Mouse (Mus musculus) heart, embryonic 11.5 days (tissue): ENCODE measurements around the gene Jag2. TPM values are rescaled to one million over a fixed set of nuclear protein-coding genes. Genes with fewer than 3 reads are reported as not detected.

ENCODE experiments used
- ATAC-seq: fragments of 200-750 bp; cut with Nextera tagmentation; replicated peaks from 2 replicates; pipeline ENCODE4 v1.8.0; 2017; ENCODE audit warnings: moderate library complexity; ENCODE audit not compliant: insufficient number of reproducible peaks, low FRiP score, low TSS enrichment
- H3K27ac ChIP-seq: fragments of 300-500 bp; sonication (generic); 2 replicates; pipeline ENCODE4 v1.5.1; 2014; ENCODE audit warnings: mild to moderate bottlenecking, low read depth, low read length
- H3K27me3 ChIP-seq: fragments of 300-500 bp; sonication (generic); 2 replicates; pipeline ENCODE4 v1.6.1; 2014; ENCODE audit warnings: mild to moderate bottlenecking, low read length, mixed read lengths; ENCODE audit not compliant: control insufficient read depth, insufficient read depth
- H3K36me3 ChIP-seq: fragments of 300-500 bp; sonication (generic); 2 replicates; pipeline ENCODE4 v1.6.1; 2014; ENCODE audit warnings: mild to moderate bottlenecking, low read length, moderate library complexity, mixed read lengths; ENCODE audit not compliant: control insufficient read depth, insufficient read depth
- H3K4me1 ChIP-seq: fragments of 300-500 bp; sonication (generic); 2 replicates; pipeline ENCODE4 v1.6.1; 2014; ENCODE audit warnings: low read length; ENCODE audit not compliant: control insufficient read depth, insufficient read depth
- H3K4me2 ChIP-seq: fragments of 300-500 bp; sonication (generic); 2 replicates; pipeline ENCODE4 v1.6.1; 2014; ENCODE audit warnings: mild to moderate bottlenecking, moderate library complexity
- H3K4me3 ChIP-seq: fragments of 300-500 bp; sonication (generic); 2 replicates; pipeline ENCODE4 v1.5.1; 2014; ENCODE audit warnings: low read depth, low read length
- H3K9ac ChIP-seq: fragments of 300-500 bp; sonication (generic); 2 replicates; pipeline ENCODE4 v1.6.1; 2014; ENCODE audit warnings: mild to moderate bottlenecking, low read depth, low read length, moderate library complexity
- H3K9me3 ChIP-seq: fragments of 300-500 bp; sonication (generic); replicated peaks from 2 replicates; pipeline ENCODE4 v1.6.1; 2016; ENCODE audit warnings: low read length; ENCODE audit not compliant: control insufficient read depth
- WGBS: fragments of 180-500 bp; shearing (Covaris S2); extraction: QIAGEN DNeasy Blood & Tissue Kit; methylation state at CpG from one replicate; pipeline ENCODE4 v1.1.7; 2014; ENCODE audit not compliant: insufficient replicate concordance; 5-methylcytosine and 5-hydroxymethylcytosine counted together
- polyA plus RNA-seq: library from polyadenylated mRNA; unstranded; fragments of >200 nt; fragmentation: Nextera tagmentation; extraction: Ambion mirVana; gene quantifications from 2 replicates; pipeline ENCODE4 v1.2.1, GENCODE M21; 2014

The Jag2 gene
- polyA plus RNA-seq, 1 experiment from 2014 or later: 2.2 TPM

- no peak for ATAC-seq
- Histone ChIP-seq H3K27ac (no peak overlapping the region), H3K4me3 (no peak overlapping the region), H3K9ac (no peak overlapping the region), H3K4me1 (peaks cover 26% of the 10 kb centered on the region), H3K36me3 (no peaks in the 10 kb centered on the region), H3K4me2 (no peak overlapping the region), H3K27me3 (peaks cover 49% of the 10 kb centered on the region), H3K9me3 (no peaks in the 10 kb centered on the region)
- 46% methylated on average over 8 of the region's 8 CpGs for WGBS
Observed at GRCm38 (mm10) chr12:112917906-112918305, 11.7 kb downstream of the Jag2 start.

GRCm38 (mm10) chr12:112917486-112917885 is 12.1 kb downstream of the Jag2 start:
- peak overlapping the region; percentile 22 for H3K9ac ChIP-seq

GRCm38 (mm10) chr12:112916698-112917400 is 12.7 kb downstream of the Jag2 start:
- H3K36me3 ChIP-seq: no peaks in the 10 kb centered on the region
- peak overlapping the region; percentile 22 for H3K9ac ChIP-seq
- 0 out of 2 replicates have a peak, but pooled peaks have one; percentile 16 for ATAC-seq
- H3K4me2 ChIP-seq: no peak overlapping the region
- no peaks in the 10 kb centered on the region for H3K9me3 ChIP-seq
- H3K27me3 ChIP-seq: peaks cover 53% of the 10 kb centered on the region
- no peak overlapping the region for H3K27ac ChIP-seq
- H3K4me3 ChIP-seq: no peak overlapping the region
- peaks cover 16% of the 10 kb centered on the region for H3K4me1 ChIP-seq
- 71% methylated on average over 16 of the region's 16 CpGs for WGBS

More at GRCm38 (mm10) chr12:112917486-112917885, 12.1 kb downstream of the Jag2 start:
- no peak for ATAC-seq
- H3K27me3 ChIP-seq: peaks cover 53% of the 10 kb centered on the region
- H3K4me3 ChIP-seq: no peak overlapping the region
- H3K4me1 ChIP-seq: peaks cover 22% of the 10 kb centered on the region
- WGBS: 59% methylated on average over 11 of the region's 11 CpGs
- no peak overlapping the region for H3K27ac ChIP-seq
- no peaks in the 10 kb centered on the region for H3K36me3 ChIP-seq
- H3K4me2 ChIP-seq: no peak overlapping the region
- no peaks in the 10 kb centered on the region for H3K9me3 ChIP-seq

DNA sequence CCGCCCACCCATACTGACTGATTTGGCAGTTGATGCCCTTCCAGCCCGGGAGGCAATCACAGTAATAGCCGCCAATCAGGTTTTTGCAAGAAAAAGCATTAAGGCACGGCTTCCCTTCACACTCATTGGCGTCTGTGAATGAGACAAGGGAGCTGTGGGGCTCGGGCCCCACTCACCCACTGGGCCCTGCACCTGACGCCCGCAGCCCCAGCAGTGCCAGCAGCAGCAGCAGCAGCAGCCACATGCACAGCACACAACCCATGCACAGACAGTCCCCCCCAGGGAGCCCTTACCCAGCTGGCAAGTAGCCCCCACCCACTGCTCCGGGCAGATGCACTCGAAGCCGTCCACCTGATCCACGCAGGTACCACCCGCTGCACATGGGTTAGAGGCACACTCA is 14.0 kb downstream of the Jag2 start:
- Histone ChIP-seq H3K4me3 (no peak overlapping the region), H3K4me2 (no peak overlapping the region), H3K36me3 (no peaks in the 10 kb centered on the region), H3K27me3 (peaks cover 50% of the 10 kb centered on the region), H3K27ac (no peak overlapping the region), H3K4me1 (peaks cover 9% of the 10 kb centered on the region), H3K9ac (no peak overlapping the region), H3K9me3 (no peaks in the 10 kb centered on the region)
- ATAC-seq: no peak
- 85% methylated on average over 13 of the region's 13 CpGs for WGBS

DNA sequence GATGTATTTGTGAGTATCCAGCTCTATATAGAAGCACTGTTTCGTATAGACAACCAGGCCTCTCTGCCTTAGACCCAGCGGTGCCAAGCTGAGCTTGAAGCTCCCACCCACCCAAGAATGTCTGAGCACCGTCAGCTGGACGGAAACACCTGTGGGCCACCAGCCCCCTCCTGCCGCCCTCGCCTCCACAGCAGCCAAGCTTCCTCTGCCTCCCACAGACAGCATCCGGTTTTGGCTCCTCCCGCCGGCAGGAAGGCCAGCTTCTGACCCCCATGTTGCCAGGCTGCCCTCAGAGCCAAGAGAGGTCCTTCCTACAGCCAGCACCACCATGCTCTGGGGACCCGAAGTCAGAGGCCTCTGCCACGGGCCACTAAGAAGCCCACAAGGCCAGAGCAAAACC is 15.0 kb downstream of the Jag2 start:
- peaks cover 40% of the 10 kb centered on the region for H3K27me3 ChIP-seq
- H3K9me3 ChIP-seq: no peaks in the 10 kb centered on the region
- H3K36me3 ChIP-seq: peaks cover under 1% of the 10 kb centered on the region
- no peak overlapping the region for H3K4me2 ChIP-seq
- WGBS: 85% methylated on average over 11 of the region's 11 CpGs
- H3K27ac ChIP-seq: no peak overlapping the region
- no peak overlapping the region for H3K9ac ChIP-seq
- H3K4me3 ChIP-seq: no peak overlapping the region
- H3K4me1 ChIP-seq: peaks cover 9% of the 10 kb centered on the region
- ATAC-seq: no peak

GRCm38 (mm10) chr12:112912951-112913745 is 16.4 kb downstream of the Jag2 start:
- H3K9me3 ChIP-seq: no peaks in the 10 kb centered on the region
- H3K4me2 ChIP-seq: no peak overlapping the region
- no peak overlapping the region for H3K4me3 ChIP-seq
- ATAC-seq: no peak
- no peak overlapping the region for H3K9ac ChIP-seq
- H3K4me1 ChIP-seq: peaks cover 9% of the 10 kb centered on the region
- H3K27me3 ChIP-seq: peaks cover 28% of the 10 kb centered on the region
- WGBS: 85% methylated on average over 28 of the region's 28 CpGs
- peaks cover 5% of the 10 kb centered on the region for H3K36me3 ChIP-seq
- no peak overlapping the region for H3K27ac ChIP-seq

GRCm38 (mm10) chr12:112911701-112912100 is 17.9 kb downstream of the Jag2 start:
- H3K4me2 ChIP-seq: no peak overlapping the region
- H3K27ac ChIP-seq: no peak overlapping the region
- no peaks in the 10 kb centered on the region for H3K9me3 ChIP-seq
- 83% methylated on average over 17 of the region's 17 CpGs for WGBS
- H3K4me1 ChIP-seq: 0 out of 2 replicates have a peak, but pooled peaks cover under 1% of the 10 kb centered on the region
- H3K9ac ChIP-seq: no peak overlapping the region
- H3K4me3 ChIP-seq: no peak overlapping the region
- peaks cover 5% of the 10 kb centered on the region for H3K36me3 ChIP-seq
- peaks cover 25% of the 10 kb centered on the region for H3K27me3 ChIP-seq
- no peak for ATAC-seq

DNA sequence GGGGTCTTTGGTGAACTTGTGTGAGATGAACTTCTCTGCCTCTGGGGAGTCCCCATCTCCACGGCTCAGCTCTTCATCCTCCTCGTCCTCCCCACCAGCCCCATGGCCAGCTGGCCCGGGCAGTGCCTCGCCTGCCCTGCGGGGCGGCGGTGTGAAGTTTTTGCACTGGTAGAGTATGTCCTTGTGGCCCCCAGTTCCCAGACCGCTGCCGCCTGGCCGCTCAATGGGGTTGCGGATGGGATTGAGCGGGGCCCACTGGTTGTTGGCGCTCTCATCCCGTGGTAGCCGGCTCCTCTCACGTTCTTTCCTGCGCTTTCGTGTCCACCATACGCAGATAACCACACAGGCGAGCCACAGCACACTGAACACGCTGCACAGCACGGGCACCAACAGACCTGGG is 20.6 kb downstream of the Jag2 start:
- WGBS: 89% methylated on average over 22 of the region's 22 CpGs
- Histone ChIP-seq H3K9me3 (no peaks in the 10 kb centered on the region), H3K9ac (no peak overlapping the region), H3K4me3 (no peak overlapping the region), H3K4me2 (no peak overlapping the region), H3K27ac (no peak overlapping the region), H3K4me1 (no peaks in the 10 kb centered on the region), H3K36me3 (peaks cover 5% of the 10 kb centered on the region), H3K27me3 (0 out of 2 replicates have a peak, but pooled peaks cover 9% of the 10 kb centered on the region)
- ATAC-seq: no peak
